9 mouse cellular contexts compared by ENCODE assay signal in the genomic region with DNA sequence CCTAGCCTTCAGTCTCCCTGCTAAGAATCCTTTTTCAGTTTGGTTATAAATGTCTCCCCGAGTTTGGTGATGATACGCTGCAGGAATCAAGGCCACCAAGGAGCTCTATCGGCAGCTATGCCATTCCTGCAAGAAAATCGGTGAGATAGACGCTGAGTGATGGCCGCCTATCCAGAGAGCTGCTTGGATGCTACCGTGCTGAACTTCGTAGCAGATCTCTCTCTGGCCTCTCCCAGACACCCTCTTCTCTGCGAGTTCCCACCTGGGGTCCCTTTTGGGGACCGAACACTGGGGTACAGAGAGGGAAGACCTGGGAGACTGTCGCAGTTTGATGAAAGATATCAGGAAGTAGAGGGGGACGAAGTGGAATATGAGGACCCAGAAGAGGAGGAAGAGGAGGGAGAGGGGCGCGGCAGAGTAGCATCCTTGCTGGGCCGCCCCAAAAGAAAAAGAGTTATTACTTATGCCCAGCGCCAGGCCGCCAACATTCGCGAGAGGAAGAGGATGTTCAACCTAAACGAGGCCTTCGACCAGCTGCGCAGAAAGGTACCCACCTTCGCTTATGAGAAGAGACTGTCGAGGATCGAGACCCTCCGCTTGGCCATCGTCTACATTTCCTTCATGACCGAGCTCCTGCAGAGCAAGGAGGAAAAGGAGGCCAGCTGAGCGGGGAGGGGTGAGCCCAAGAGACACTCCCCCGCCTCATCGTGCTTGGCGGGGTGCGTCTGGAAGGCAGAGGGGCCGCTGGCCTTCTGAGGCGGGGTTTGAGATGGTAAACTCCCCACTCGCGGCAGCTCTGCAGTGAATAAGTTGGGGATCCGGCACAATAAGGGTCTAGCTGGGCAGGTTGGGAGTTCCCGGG. TPM values are rescaled to one million over a fixed set of nuclear protein-coding genes. Genes with fewer than 3 reads are reported as not detected.
A peak's percentile ranks its signal among the peaks of the same experiment; 100 is the strongest.
DNase-seq lines count a peak whose midpoint lies in the region; ATAC-seq and TF ChIP-seq lines count a peak whose summit lies in the region.
"Had no signal": no experiment of that assay in that cellular context is flagged by ENCODE, and none has a peak within 500 bp of the region (broad histone marks: within the 10 kb centered on the region; RNA-seq: fewer than 3 reads in every experiment).

A gene (plus strand): TSS at position 95 of the 862 bp plus-strand sequence.

- H3K36me3 ChIP-seq in kidney, embryonic 14.5 days (ENCODE audit: control insufficient read depth, insufficient read depth, low read length), result no peaks in the 10 kb centered on the region
- H3K36me3 ChIP-seq in kidney, adult 2 months (ENCODE audit: control insufficient read depth, insufficient read depth, low read length), result no peaks in the 10 kb centered on the region
- H3K36me3 ChIP-seq in embryonic facial prominence, embryonic 15.5 days, result no peaks in the 10 kb centered on the region
- H3K36me3 ChIP-seq in intestine, postnatal 0 days (ENCODE audit: control insufficient read depth, insufficient read depth), result no peaks in the 10 kb centered on the region
- no peaks in the 10 kb centered on the region for H3K36me3 ChIP-seq in neural tube, embryonic 14.5 days (ENCODE audit: control insufficient read depth, insufficient read depth, low read length)
- H3K36me3 ChIP-seq: lung, embryonic 15.5 days had no signal

- TF ChIP-seq POLR2A in kidney, adult 2 months (IDR thresholded peaks at IDR 0.05; ENCODE audit: low read depth, low read length), result no peak

- no peaks in the 10 kb centered on the region for H3K4me1 ChIP-seq in kidney, embryonic 14.5 days (ENCODE audit: control insufficient read depth, insufficient read depth, low read length)
- no peaks in the 10 kb centered on the region for H3K4me1 ChIP-seq in kidney, adult 2 months (ENCODE audit: control insufficient read depth, insufficient read depth, low read length)
- H3K4me1 ChIP-seq in embryonic facial prominence, embryonic 15.5 days, result peaks cover 7% of the 10 kb centered on the region
- H3K4me1 ChIP-seq in intestine, postnatal 0 days (replicated peaks; ENCODE audit: control insufficient read depth, insufficient read depth, low read length), result no peaks in the 10 kb centered on the region
- H3K4me1 ChIP-seq in neural tube, embryonic 14.5 days (ENCODE audit: control insufficient read depth, insufficient read depth, low read length), result peaks cover 6% of the 10 kb centered on the region; the same call in 1 of the 2 replicates
- H3K4me1 ChIP-seq: lung, embryonic 15.5 days had no signal

- ATAC-seq in kidney, embryonic 14.5 days (ENCODE audit: low FRiP score, low TSS enrichment), result no peak
- no peak for ATAC-seq in embryonic facial prominence, embryonic 15.5 days (ENCODE audit: insufficient number of reproducible peaks, low FRiP score, low TSS enrichment, low read depth)
- no peak for ATAC-seq in intestine, postnatal 0 days
- peak; percentile 44; the same call in 1 of the 2 replicates for ATAC-seq in neural tube, embryonic 14.5 days (ENCODE audit: low read depth)

- WGBS in kidney, embryonic 14.5 days, result under 1% methylated on average over 39 of the region's 39 CpGs
- WGBS in kidney, adult 2 months, result 2% methylated on average over 39 of the region's 39 CpGs
- WGBS in embryonic facial prominence, embryonic 15.5 days, result 1% methylated on average over 39 of the region's 39 CpGs
- 2% methylated on average over 39 of the region's 39 CpGs for WGBS in intestine, postnatal 0 days
- WGBS in neural tube, embryonic 14.5 days, result 1% methylated on average over 39 of the region's 39 CpGs

- H3K27ac ChIP-seq in kidney, embryonic 14.5 days (ENCODE audit: low read depth, low read length), result no peak within 1 kb of the TSS
- no peak within 1 kb of the TSS for H3K27ac ChIP-seq in kidney, adult 2 months (ENCODE audit: insufficient read depth, low read depth, low read length)
- H3K27ac ChIP-seq in embryonic facial prominence, embryonic 15.5 days (replicated peaks), result no peak within 1 kb of the TSS
- no peak within 1 kb of the TSS for H3K27ac ChIP-seq in intestine, postnatal 0 days (ENCODE audit: low read depth, low read length)
- no peak within 1 kb of the TSS for H3K27ac ChIP-seq in neural tube, embryonic 14.5 days (ENCODE audit: low read depth, low read length)
- H3K27ac ChIP-seq: lung, embryonic 15.5 days had no signal

- H3K27me3 ChIP-seq in kidney, embryonic 14.5 days (ENCODE audit: control insufficient read depth, insufficient read depth, low read length), result peaks cover 37% of the 10 kb centered on the region
- no peaks in the 10 kb centered on the region; the same call in 1 of the 2 replicates for H3K27me3 ChIP-seq in kidney, adult 2 months (replicated peaks; ENCODE audit: control insufficient read depth, insufficient read depth, low read length)
- peaks cover 30% of the 10 kb centered on the region for H3K27me3 ChIP-seq in embryonic facial prominence, embryonic 15.5 days
- H3K27me3 ChIP-seq in intestine, postnatal 0 days (replicated peaks; ENCODE audit: control insufficient read depth, insufficient read depth, low read length), result peaks cover 24% of the 10 kb centered on the region
- H3K27me3 ChIP-seq in neural tube, embryonic 14.5 days (ENCODE audit: control insufficient read depth, insufficient read depth, low read length), result peaks cover 19% of the 10 kb centered on the region

- peak within 1 kb of the TSS; percentile 24 for H3K4me2 ChIP-seq in kidney, embryonic 14.5 days (replicated peaks; ENCODE audit: low read depth, low read length)
- H3K4me2 ChIP-seq in embryonic facial prominence, embryonic 15.5 days (replicated peaks), result peak within 1 kb of the TSS; percentile 48
- H3K4me2 ChIP-seq in intestine, postnatal 0 days (replicated peaks; ENCODE audit: low read depth), result no peak within 1 kb of the TSS
- peak within 1 kb of the TSS; percentile 43 for H3K4me2 ChIP-seq in neural tube, embryonic 14.5 days (ENCODE audit: low read depth, low read length)
- H3K4me2 ChIP-seq: lung, embryonic 15.5 days had no signal

- no peak for TF ChIP-seq CTCF in kidney, adult 2 months (conservative IDR thresholded peaks at IDR 0.05; ENCODE audit: insufficient read depth, insufficient read length, low read depth, low read length)
- no peak for TF ChIP-seq CTCF in intestine, postnatal 0 days (IDR thresholded peaks at IDR 0.05; ENCODE audit: low read depth)

- H3K9me3 ChIP-seq in kidney, embryonic 14.5 days (ENCODE audit: control insufficient read depth, low read length), result no peaks in the 10 kb centered on the region
- no peaks in the 10 kb centered on the region for H3K9me3 ChIP-seq in embryonic facial prominence, embryonic 15.5 days (replicated peaks)
- no peaks in the 10 kb centered on the region for H3K9me3 ChIP-seq in intestine, postnatal 0 days (ENCODE audit: control insufficient read depth)
- no peaks in the 10 kb centered on the region for H3K9me3 ChIP-seq in neural tube, embryonic 14.5 days (ENCODE audit: control insufficient read depth, low read length)
- H3K9me3 ChIP-seq: lung, embryonic 15.5 days had no signal

- H3K9ac ChIP-seq in kidney, embryonic 14.5 days (ENCODE audit: low read depth, low read length), result no peak within 1 kb of the TSS
- no peak within 1 kb of the TSS for H3K9ac ChIP-seq in embryonic facial prominence, embryonic 15.5 days
- H3K9ac ChIP-seq in intestine, postnatal 0 days (ENCODE audit: low read depth, low read length), result no peak within 1 kb of the TSS
- H3K9ac ChIP-seq in neural tube, embryonic 14.5 days (replicated peaks; ENCODE audit: low read depth, low read length), result no peak within 1 kb of the TSS
- H3K9ac ChIP-seq: lung, embryonic 15.5 days had no signal

- H3K4me3 ChIP-seq in kidney, embryonic 14.5 days (ENCODE audit: low read length), result peak within 1 kb of the TSS; percentile 16; the same call in 1 of the 2 replicates
- H3K4me3 ChIP-seq in kidney, adult 2 months (ENCODE audit: insufficient read depth, low read depth, low read length), result no peak within 1 kb of the TSS
- peak within 1 kb of the TSS; percentile 32 for H3K4me3 ChIP-seq in embryonic facial prominence, embryonic 15.5 days (replicated peaks)
- 0 out of 2 replicates have a peak within 1 kb of the TSS, but pooled peaks have one; percentile 7 for H3K4me3 ChIP-seq in intestine, postnatal 0 days (ENCODE audit: low read depth, low read length)
- peak within 1 kb of the TSS; percentile 26 for H3K4me3 ChIP-seq in neural tube, embryonic 14.5 days (ENCODE audit: low read depth, low read length)
- H3K4me3 ChIP-seq: lung, embryonic 15.5 days had no signal

- DNase-seq in kidney, adult 2 months, result no peak
- no peak for DNase-seq in gastrocnemius, postnatal 10 days
- DNase-seq in kidney, adult 18-20 months, result no peak
- DNase-seq in right cerebral cortex, adult 2 months (ENCODE audit: low spot score in 2 of 2), result no peak

RNA-seq across cellular contexts. Expression of the gene that starts here (rescaled TPM):
- polyA plus RNA-seq in kidney, embryonic 14.5 days (2014; fragmentation: Nextera tagmentation; extraction: Ambion mirVana), result not detected in 2 replicates
- not detected in 2 replicates for polyA plus RNA-seq in kidney, adult 2 months (2012; rRNA removed)
- not detected in 2 replicates for polyA plus RNA-seq in embryonic facial prominence, embryonic 15.5 days (2015; fragmentation: Nextera tagmentation; extraction: Ambion mirVana)
- polyA plus RNA-seq in intestine, postnatal 0 days (2015; fragmentation: Nextera tagmentation; extraction: Ambion mirVana), result not detected in 2 replicates
- 0.31 and 0.79 TPM in 2 replicates for polyA plus RNA-seq in neural tube, embryonic 14.5 days (2014; fragmentation: Nextera tagmentation; extraction: Ambion mirVana)
- not detected for total RNA-seq in gastrocnemius, postnatal 10 days (2021)
- polyA plus RNA-seq: lung, embryonic 15.5 days had no signal

Comparison
In these comparisons a context has a peak if more than half of its experiments do, and no peak if none do; other contexts are left out.
1. Peak in ATAC-seq, H3K4me3 ChIP-seq and H3K4me2 ChIP-seq in neural tube, embryonic 14.5 days; RNA of the gene not detected or under 1 TPM.